Mouse (Mus musculus): Measurements from ENCODE around the gene Vmn1r31.

The Vmn1r31 gene

GRCm38 (mm10) chr6:58475230-58475629 is at the start of gene Vmn1r31:
Gene Vmn1r31 (minus strand): TSS chr6:58475330.
- DNase-seq, result no peak

GRCm38 (mm10) chr6:58443285-58443684 is 31.8 kb downstream of the Vmn1r31 start, which contains the start of gene Vmn1r30:
Gene Vmn1r30 (minus strand): TSS chr6:58443385.
- no peak for DNase-seq
